Mouse (Mus musculus) NIH3T3 (cell line): ENCODE results near the gene Reep1.
A peak's percentile ranks its signal among the peaks of the same experiment; 100 is the strongest.

ENCODE experiments used
- DNase-seq: peaks from one replicate; pipeline ENCODE4 v3.0.0-alpha.2; 2012; ENCODE audit warnings: low read depth

Gene Reep1

DNA sequence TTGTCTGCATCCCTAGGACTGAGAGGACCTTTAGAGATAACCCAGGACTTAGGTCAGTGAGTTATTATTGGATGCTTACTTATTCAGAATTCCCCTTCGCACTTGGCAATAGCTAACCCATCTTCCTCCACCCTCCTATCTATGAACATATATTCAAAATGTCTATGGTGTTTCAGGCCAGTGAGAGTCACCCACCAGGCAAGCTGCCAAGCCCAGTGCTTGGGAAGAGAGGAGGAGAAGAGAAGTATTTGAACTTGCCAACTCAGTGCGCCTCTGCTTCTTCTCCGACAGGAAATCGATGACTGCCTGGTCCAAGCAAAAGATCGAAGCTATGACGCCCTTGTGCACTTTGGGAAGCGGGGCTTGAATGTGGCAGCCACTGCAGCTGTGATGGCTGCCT is 73.1 kb downstream of the Reep1 start:
- peak; percentile 62 for DNase-seq

DNA sequence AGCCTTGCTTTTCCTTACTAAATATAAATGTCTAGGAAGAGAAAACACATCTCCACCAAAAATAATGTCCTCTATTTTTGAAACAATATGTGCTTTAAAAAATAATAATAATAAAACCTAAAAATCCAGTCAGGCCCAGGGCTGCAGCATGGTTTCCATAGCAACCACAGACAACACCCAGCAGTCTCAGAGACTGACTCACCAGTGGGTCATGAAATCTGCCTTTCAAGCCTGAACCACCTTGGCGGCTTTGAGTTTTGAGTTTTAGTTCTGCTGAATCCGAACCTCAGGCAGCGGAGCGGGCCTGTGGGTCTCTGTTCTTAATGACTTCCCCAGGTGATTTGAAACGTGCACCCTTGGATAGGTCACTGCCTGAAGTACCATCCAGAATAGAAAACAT is 75.8 kb downstream of the Reep1 start:
- peak; percentile 79 for DNase-seq

DNA sequence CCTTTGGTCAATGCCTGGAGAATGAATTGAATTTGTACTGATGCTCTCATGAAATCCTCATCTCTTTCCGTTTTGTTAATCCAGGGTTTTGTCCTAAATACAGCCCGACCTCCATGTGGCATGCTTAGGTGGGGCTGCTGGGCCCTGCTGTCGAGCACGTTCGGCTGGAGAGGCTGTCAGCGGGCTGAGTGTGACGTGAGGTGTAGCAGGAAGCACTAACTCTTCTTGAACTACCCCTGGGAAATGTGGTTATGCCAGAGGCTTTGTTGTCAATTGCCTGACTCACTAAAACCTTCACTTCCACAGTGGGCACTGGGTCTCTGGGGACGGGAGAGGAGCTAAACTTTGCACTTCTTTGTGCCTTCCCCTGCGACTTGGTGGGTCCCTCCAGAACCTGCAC is 81.0 kb downstream of the Reep1 start:
- no peak for DNase-seq

DNA sequence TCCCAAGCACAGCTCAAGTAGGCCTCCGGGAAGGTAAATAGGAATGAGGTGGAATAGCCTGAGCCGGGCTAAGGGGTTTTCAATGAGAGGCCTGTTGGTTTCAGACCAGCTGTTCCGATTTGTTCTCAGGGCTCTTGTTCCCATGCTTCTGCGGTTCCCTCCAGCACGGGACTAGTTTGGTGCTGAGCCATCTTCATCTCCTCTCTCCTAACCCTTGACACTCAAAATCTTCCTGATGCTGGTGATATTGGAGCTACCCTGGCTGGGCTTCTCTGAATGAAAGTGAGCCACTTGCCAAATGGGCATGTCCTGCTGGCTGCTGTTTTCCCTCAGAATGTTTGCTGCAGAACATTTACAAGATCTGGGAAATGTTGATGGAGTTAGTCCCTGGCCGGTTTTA is 84.4 kb downstream of the Reep1 start:
- DNase-seq, result no peak

DNA sequence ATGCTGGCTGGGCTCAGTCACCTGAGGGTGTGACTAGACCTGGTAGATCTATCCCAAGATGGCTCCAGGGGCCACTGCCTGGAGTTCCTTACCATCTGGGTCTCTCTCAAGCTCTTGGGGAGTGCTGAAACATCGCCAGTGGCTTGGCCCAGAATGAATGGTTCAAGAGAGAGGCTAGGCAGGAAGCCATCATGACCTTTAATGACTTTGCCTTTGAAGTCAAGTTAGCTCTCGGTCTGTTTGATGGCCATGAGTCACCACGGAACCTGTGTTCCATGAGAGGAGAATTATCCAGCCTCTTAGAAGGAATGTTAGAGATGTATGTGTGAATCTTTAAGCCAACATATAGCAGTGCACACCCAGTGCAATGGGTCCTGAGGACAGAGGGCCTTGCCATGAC is 92.0 kb downstream of the Reep1 start:
- DNase-seq, result peak; percentile 25

DNA sequence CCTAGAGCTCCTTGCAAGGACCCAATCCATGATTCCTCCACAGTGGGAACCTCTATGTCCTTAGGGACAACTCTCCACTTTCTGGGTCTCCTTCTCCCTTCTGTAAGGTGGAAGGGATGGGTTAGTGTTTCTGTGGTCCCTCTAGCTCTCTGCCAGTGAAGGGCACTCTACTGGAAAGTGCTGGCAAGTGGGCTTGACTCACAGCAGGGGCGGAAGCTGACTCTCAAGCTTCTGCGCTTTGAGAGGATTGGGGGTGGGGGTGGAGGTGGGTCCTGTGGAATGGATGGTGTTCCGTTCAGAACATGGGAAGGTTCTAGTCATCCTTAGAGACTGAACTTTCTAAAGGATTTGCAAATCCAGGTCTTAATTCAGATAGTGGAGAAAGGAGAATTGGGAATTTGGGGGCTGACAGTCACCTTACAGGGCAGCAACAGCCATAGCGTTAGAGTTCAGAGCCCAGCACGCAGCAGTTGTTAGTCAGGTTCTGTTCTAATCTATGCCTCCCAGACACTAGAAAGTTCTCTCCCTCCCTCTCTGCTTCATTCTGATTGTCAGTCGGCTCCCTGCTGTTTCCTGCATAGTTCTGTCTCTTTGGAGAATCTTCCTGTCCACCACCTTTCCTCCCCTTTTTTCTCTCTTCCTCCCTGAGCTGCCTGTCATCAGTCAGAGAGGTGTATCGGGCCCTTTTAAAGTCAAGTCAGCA is 93.8 kb downstream of the Reep1 start:
- DNase-seq, result no peak

DNA sequence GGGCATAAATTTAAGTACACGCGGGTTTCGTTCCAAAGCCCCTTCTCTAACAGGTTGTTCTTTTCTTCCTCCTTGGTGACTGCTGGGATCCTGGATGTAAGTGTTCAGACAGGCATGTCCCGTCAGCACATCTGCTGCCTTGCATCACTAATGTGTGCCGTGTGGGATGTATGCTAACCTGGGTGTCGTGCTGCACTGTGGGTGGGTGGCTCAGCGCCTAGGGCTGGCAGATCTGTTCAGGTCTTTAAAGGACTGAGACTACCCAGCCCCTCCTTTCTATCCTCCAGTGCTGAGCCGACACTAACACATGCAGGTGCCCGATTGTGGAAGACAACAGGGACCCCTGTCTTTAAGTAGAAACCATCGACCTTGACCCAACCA is 94.3 kb downstream of the Reep1 start:
- DNase-seq, result no peak

DNA sequence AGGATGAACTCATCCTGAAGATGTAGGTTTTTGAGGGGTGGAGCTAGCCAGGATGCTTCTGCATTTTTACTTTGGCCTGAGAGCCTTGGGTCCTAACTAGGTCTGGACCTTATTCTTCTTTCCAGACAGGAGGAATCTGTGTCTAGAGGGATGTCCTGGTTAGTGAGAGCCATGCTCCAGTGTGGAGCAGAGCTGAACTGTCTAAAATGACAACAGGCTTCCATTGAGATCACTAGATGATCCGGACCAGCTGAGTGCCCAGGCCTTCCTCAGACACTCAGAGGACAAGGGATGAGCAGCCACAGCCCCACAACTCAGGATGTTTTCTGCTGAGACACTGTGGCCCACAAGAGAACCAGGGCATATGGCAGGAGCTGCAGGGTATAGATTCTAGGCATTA is 96.2 kb downstream of the Reep1 start:
- DNase-seq, result no peak

DNA sequence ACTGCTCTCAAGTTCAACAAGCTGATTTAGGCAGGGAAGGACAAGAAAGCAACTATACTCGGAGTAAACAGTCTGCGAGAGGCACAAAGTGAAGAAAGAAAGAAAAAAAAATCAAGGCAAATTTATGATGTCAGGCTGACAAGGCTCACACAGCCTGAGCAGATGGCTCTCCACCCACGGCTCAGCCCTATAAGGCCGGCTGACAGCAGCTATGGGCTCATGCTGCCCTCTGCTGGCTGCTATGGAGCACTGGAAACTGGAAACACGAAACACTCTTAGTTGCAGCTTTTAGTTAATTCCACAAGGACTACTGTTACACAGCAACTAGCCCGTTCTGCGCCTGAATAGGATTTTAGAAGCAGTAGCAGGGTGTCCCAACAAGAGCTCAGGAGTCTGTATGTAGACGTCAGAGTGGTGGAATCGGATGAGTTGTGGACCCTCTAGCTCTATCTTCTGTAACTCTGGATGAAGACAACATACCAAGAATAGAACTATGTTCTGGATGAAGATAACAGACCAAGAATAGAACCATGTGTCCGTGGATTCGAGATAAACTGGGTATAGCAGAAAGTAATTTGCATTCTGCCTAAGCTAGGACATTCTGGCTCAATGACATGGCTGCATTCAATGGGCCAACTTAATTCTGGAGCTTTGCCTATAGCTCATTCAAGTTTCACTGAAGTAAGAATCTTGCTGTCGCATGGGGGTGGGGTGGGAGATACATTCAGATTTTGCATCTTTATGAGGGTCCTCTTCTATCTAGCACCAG is 96.9 kb downstream of the Reep1 start:
- peak; percentile 95 for DNase-seq

DNA sequence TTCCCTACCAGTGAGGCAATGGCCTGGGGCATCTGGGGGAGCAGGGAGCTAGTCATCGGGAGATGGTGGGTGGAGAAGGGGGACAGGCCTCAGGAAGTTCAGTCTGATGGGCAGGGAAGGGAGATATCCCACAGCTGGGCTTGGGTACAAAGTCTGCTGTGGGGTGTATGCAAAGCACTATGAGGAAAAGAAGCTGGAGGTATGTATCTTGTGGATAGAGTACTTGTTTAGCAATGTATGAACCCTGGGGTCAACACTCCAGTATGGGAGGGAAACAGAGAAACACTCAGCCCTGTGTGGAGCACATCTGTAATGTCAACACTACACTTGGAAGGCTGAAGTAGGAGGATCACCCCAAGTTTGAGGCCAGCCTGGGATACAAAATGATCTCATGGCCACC is 99.4 kb downstream of the Reep1 start:
- DNase-seq, result peak; percentile 23

DNA sequence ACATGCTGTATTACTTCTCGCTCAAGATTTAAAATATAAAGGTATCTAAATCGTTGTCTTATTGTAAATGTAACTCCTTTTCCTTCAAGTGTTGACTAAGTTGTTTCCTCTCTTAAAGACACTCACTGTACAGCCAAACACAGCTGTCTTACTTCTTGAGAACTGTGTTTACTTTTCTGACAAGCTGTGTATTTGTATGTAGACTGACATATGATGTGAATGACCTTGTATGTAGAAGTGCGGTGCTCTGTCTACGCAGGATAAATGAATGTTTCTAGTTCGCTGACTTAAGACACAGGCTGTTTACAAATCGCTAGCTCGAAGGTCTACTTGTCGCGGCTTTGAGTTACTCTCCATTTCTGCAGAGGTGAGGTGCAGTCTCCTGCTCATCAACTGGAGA is 102.5 kb downstream of the Reep1 start:
- DNase-seq, result no peak

DNA sequence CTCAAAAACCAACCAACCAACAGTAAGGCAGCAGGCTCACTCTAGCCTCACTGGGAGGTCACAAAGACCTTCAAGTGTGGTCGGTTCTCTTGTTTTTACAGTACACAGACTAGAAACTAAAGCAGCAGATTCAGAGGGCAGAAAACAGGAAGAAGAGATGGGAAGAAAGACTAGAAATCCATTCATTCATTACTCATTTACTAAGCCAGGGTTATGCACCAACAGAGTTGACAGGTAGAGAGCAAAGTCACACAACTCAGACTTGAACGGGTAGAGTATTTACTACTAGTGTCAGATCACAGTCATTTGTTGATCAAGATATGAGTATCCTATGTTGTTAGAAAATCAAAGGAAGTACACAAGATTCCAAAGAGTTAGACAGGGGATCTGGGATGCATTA is 105.5 kb downstream of the Reep1 start:
- no peak for DNase-seq

DNA sequence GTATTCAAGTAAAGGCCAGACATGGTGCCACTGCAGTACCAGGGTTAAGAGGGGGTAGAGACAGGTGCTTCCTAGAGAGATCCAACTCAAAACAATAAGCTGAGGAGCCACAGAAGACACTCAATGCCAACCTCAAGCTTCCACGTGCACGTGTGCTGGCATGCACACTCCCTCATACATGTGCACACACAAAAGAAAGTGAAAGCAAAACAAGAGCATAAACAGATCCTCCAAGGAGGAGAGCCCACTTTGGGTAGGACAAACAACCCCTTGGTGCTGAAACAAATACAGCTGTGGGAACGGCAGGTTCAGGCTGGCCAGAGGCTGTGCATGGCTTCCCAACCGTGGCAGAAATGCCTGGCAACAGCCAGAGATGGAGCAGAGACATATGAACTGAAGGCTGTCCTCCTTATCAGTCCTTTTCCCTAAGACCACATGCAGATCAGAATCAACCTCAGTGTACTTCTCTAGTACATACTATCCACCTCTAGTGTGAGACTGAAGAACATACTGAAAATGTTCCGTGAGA is 112.5 kb downstream of the Reep1 start:
- no peak for DNase-seq

DNA sequence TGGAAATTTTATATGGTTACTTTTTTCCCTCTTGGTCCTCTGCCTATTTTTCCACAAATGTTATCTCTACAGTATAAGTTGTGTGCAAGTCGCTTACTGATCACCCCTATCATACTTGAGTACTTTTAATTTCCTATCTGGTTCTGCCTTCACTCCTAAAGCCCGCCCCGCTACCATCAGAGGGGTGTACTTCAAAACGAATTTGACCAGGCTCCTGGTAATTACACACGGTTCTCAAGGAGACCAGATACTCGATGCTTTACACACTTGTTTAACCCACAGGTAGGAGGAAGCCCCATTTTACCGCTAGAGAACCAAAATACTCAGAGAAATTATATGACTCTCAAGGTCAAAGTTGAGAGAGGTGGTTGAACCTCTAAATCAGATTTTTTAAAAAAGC is 115.7 kb downstream of the Reep1 start:
- peak; percentile 22 for DNase-seq

DNA sequence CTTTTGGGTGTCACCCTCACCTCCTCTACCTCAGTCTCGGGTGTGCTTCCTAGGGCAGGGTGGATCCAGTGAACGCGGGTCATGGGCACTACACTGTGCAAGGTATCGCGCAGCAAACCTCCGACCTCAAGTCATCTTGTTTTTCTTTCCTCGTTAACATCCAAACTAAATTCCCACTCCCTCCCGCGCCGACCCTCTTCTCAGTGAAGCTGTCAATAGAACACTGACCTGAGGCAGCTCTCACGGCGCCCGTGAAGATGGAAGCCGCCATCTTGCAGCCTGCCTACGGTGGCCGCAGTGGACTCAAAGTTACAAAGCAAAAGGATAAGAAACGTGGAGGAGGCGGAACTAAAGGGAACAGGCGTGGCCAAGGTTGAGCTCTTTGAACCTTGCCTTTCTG is 116.1 kb downstream of the Reep1 start:
- DNase-seq, result peak; percentile 93

DNA sequence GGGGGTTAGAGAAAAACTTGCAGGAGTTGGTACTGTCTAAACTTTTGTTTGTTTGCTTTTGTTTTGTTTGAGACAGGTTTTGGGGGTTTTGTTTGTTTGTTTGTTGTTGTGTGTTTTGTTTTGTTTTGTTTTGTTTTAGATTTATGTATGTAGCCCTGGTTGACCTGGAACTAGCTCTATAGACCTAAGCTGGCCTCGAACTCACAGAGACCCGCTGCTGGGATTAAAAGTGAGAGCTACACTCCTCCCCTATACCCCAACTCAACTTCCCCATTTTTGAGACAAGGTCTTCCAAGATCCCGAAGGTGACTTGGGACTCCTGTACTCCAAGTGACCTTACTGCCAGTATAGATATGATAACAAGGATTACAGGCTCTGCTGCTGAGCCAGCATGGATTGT is 116.6 kb downstream of the Reep1 start:
- peak; percentile 18 for DNase-seq

DNA sequence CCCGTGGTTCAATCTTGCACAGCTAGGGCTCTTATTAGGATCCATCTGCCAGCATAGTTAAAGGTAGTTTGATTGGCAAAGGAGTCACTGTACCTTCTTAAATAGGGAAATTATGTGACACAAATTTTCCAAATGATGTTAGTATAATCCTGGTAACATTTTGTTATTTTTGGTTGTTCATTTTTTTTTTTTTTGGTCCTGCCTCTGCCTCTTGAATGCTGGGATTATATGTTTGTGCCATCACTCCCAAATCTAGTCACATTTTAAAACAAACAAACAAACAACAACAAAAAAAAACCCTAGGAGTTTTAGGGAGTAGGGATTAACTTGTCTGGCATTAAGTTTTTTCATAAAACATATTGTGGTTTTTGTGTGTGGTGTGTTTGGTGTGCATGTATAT is 119.5 kb downstream of the Reep1 start, which contains the start of gene Mrpl35:
TSS of gene Mrpl35 (minus strand) at position 101 of the 400 bp plus-strand sequence.
- DNase-seq, result no peak

DNA sequence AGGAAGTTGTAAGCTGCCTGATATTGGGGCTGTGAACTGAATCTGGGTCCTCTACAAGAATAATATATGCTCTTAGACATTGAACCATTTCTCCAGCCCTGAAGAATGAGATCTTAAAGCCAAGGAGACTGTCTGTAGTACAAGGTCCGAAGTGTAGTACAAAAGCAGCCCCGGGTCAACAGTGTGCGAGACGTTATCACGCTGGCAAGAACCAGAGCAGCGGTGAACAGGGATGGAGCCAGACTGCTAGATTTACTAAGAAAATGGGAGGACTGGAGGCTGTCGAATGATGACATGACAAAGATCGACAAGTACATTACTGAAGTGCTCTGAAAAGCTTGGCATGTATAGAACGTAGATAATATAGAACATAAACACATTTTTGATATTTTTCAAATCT is 122.4 kb downstream of the Reep1 start:
- no peak for DNase-seq

DNA sequence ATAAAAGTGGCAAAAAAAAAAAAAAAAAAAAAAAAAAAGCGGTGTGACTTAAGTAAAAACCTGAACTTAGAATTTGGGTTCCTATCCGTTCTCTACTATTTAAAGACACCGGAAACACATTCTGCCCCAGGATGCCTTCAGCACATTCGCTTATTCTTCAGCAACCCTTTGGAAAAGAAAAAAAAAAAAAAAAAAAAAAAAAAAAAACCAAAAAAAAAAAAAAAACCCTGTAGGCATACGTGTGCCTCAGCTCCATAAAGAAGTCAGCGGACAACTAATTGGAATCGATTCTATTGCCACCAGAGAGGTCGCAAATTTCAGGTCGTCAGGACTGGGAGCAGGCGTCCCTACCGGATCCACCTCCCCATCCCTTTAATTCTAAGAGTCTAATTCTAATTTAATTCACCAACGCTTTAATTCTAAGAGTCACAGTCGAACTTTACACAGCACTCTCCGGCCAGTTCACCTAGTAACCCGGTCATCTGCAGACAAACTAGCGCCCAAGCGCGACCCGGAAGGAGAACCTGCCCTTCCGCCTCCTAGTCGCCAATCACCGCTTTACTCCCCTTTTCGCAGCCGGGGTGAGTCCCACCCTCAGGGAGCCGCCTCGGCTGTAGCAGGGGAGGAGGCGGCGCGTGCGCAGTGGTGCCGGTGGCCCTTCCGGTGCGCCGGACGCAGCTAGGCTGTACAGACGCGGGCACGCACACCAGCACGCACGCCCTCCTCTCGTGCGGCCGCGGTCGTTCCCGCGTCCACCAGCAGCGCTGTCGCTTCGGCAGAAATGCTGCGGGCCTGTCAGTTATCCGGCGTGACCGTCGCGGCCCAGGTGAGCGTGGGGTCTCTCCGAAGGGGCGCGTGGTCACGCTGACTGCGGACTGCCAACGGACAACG is 123.6 kb downstream of the Reep1 start, which contains the start of gene Immt:
TSS of gene Immt (plus strand) at position 642 of the 891 bp plus-strand sequence.
- peak; percentile 99 for DNase-seq

DNA sequence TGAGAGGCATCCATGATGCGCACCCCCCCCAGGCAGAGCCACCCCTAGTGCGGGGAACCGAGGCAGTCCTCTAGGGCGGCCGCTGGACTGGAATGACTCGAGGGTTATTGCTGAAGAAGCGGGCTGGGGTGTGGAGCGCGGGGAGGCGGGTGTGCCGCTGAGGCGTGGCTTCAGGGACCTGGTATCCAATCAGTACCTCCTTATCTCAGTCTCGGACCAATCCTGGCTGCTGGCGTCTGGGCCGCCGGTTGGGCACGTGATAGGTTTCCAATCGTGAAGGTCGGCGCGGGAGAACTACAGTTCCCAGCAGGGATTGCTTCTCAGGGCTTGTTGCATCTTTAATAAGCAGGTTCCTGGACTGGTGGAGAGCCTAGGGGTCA is 124.2 kb downstream of the Reep1 start:
- DNase-seq, result peak; percentile 98

DNA sequence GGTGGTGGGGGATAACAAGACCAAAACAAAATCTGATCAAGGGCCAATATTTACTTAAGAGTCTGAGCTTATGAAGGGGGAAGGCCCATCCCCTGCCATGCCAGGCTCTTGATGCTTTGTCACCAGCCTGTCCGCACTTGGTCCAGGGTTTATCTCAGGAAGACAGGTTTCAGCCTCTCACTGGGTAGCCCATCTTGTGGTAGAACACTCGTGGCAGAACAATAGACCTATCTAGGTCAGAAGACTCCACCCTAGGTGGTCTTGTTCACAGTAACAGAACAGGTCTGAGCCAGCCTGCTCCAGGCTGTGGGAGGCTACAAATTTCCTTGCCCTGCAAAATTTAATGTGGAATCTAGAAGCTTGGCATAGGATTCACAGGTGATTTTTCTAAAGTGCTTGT is 129.4 kb downstream of the Reep1 start:
- DNase-seq, result no peak

DNA sequence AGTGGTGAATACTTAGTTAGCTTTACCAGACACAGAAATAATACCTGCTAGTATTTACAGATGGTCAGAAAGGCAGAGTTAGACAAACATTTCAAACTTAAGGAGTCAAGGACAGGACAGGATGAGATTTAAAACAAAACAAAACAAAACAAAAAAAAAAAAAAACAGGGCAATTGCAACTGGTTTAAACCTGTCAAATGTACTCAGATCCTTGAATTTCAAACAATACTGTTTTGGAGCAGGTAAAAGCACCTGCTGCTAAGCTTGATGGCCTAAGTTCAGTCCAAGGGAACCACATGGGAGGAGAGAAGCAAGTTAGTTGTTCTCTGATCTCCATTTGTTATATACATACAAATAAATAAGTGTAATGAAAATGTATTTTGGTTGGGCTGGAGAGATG is 132.5 kb downstream of the Reep1 start:
- DNase-seq, result no peak
